Mouse (Mus musculus) liver, postnatal 0 days (tissue): Measurements from ENCODE around the gene 4930435E12Rik. TPM values are rescaled to one million over a fixed set of nuclear protein-coding genes. Genes with fewer than 3 reads are reported as not detected.
A peak's percentile ranks its signal among the peaks of the same experiment; 100 is the strongest.
"Not testable (repeated sequence)": the region's sequence is repeated elsewhere in the genome, so short reads cannot be mapped to it uniquely, and the experiment has no call there.

ENCODE experiments used
- ATAC-seq: fragments of 200-750 bp; cut with Nextera tagmentation; 2 replicates; pipeline ENCODE4 v1.8.0; 2017; ENCODE audit warnings: mild to moderate bottlenecking, moderate library complexity
- DNase-seq: peaks from one replicate; pipeline ENCODE4 v3.0.0-alpha.2; 2016
- H3K27ac ChIP-seq: fragments of 300-500 bp; sonication (generic); 2 replicates; pipeline ENCODE4 v1.5.1; 2014; ENCODE audit warnings: antibody characterized with exemption, moderate library complexity, mild to moderate bottlenecking, low read depth
- H3K27me3 ChIP-seq: fragments of 300-500 bp; sonication (generic); 2 replicates; pipeline ENCODE4 v1.6.1; 2014; ENCODE audit warnings: low read length, control low read depth, mixed read lengths; ENCODE audit not compliant: insufficient read depth
- H3K36me3 ChIP-seq: fragments of 300-500 bp; sonication (generic); replicated peaks from 2 replicates; pipeline ENCODE4 v1.6.1; 2014; ENCODE audit warnings: mild to moderate bottlenecking, control low read depth, low read length, moderate library complexity, mixed read lengths; ENCODE audit not compliant: insufficient read depth
- H3K4me1 ChIP-seq: fragments of 300-500 bp; sonication (generic); 2 replicates; pipeline ENCODE4 v1.6.1; 2014; ENCODE audit warnings: antibody characterized with exemption, mild to moderate bottlenecking, control low read depth; ENCODE audit not compliant: insufficient read depth
- H3K4me2 ChIP-seq: fragments of 300-500 bp; sonication (generic); 2 replicates; pipeline ENCODE4 v1.6.1; 2014; ENCODE audit warnings: low read depth, mild to moderate bottlenecking, low read length, moderate library complexity, mixed read lengths
- H3K4me3 ChIP-seq: fragments of 300-500 bp; sonication (generic); 2 replicates; pipeline ENCODE4 v1.5.1; 2014; ENCODE audit warnings: low read depth, low read length
- H3K9ac ChIP-seq: fragments of 300-500 bp; sonication (generic); replicated peaks from 2 replicates; pipeline ENCODE4 v1.6.1; 2014; ENCODE audit warnings: mild to moderate bottlenecking, moderate library complexity
- H3K9me3 ChIP-seq: fragments of 300-500 bp; sonication (generic); 2 replicates; pipeline ENCODE4 v1.6.1; 2016; ENCODE audit warnings: mild to moderate bottlenecking, control low read depth, low read length, mixed read lengths
- CTCF ChIP-seq: sonication (generic); IDR thresholded peaks from 2 replicates; pipeline ENCODE4 v1.5.1; 2016; ENCODE audit warnings: antibody characterized with exemption, low read depth
- EP300 ChIP-seq: IDR thresholded peaks from 2 replicates; pipeline ENCODE4 v1.6.1; 2016; ENCODE audit warnings: antibody characterized with exemption, low read depth, mild to moderate bottlenecking
- WGBS: fragments of 180-500 bp; shearing (Covaris S2); extraction: QIAGEN DNeasy Blood & Tissue Kit; methylation state at CpG from one replicate; pipeline ENCODE4 v1.1.7; 2014; ENCODE audit not compliant: insufficient replicate concordance; 5-methylcytosine and 5-hydroxymethylcytosine counted together
- polyA plus RNA-seq: library from polyadenylated mRNA; unstranded; fragments of >200 nt; fragmentation: Nextera tagmentation; extraction: Ambion mirVana; gene quantifications from 2 replicates; pipeline ENCODE4 v1.2.1, GENCODE M21; 2015

4930435E12Rik gene
- polyA plus RNA-seq, 1 experiment from 2014 or later = not detected

DNA sequence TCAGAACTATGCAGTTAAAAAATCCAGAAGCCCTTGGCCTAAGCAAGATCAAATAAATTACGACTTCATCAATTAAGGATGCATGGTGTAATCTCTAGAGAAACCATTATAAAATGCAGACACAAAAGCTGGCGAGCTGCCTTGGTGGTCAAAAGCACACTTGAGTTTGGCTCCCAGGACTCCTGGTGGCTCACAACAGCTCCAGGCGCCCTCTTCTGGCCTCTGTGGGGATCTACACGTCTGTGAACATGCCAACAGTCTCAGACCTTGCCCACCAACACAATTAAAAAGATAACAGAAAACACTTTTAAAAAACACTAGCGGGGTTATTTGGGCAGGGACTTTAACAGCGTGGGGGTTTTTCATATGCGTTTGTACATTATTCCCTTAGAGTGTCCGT, 16.0 kb downstream of the 4930435E12Rik start:
- H3K4me3 ChIP-seq = no peak overlapping the region
- H3K27me3 ChIP-seq = no peaks in the 10 kb centered on the region
- no peaks in the 10 kb centered on the region for H3K4me1 ChIP-seq
- H3K9ac ChIP-seq = no peak overlapping the region
- no peak overlapping the region for H3K4me2 ChIP-seq
- H3K9me3 ChIP-seq = peaks cover 6% of the 10 kb centered on the region; the same call in 1 of the 2 replicates
- no peak for TF ChIP-seq EP300
- peak; percentile 81 for TF ChIP-seq CTCF
- 28% methylated on average over 8 of the region's 8 CpGs for WGBS
- no peak overlapping the region for H3K27ac ChIP-seq
- ATAC-seq = no peak
- DNase-seq = peak; percentile 68
- no peaks in the 10 kb centered on the region for H3K36me3 ChIP-seq

DNA sequence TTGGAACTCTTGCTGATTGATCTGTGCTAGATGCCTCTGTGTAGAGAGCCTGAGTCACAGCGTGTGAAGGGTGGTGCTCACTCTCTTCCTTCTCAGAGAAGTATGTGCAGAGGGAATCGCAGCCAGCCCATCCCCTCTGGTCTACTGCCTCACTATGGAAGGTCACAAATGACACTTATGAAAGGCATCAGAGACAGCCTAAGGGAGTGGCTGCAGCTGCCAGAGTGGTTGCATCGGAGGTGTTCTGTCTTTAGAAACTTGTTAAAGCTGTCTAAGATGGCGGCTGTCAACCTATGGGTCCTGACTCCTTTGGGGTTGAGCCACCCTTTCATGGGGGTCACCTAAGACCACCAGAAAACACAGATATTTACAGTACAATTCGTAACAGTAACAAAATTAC, 18.4 kb downstream of the 4930435E12Rik start:
- Histone ChIP-seq H3K36me3 (no peaks in the 10 kb centered on the region), H3K27me3 (no peaks in the 10 kb centered on the region), H3K9me3 (peaks cover 6% of the 10 kb centered on the region; the same call in 1 of the 2 replicates), H3K4me2 (no peak overlapping the region), H3K9ac (no peak overlapping the region), H3K4me3 (no peak overlapping the region), H3K27ac (no peak overlapping the region), H3K4me1 (no peaks in the 10 kb centered on the region)
- no peak for ATAC-seq
- 64% methylated on average over 5 of the region's 5 CpGs for WGBS
- no peak for DNase-seq
- no peak for TF ChIP-seq CTCF
- no peak for TF ChIP-seq EP300

DNA sequence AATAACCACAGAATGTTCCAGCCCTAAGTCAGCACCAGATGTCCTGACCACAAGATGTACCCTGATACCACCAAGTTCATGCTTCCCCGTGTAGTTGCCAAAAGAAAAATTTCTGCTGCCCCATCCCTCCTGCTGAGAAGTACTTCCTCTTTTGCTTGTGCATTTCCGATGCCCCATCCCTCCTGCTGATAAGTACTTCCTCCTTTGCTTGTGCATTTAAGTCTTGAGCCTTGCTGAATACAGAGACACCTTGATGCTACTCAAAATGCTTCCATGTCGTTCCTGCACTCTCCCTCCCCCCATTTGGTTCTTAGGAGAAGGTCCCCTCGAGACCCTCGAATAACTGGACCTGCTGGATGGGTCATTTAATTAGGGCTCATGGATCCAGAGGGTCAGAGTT, 20.8 kb downstream of the 4930435E12Rik start:
- H3K36me3 ChIP-seq, H3K9ac ChIP-seq, H3K4me2 ChIP-seq, DNase-seq, H3K4me3 ChIP-seq, H3K27me3 ChIP-seq, H3K4me1 ChIP-seq, H3K9me3 ChIP-seq, ATAC-seq, H3K27ac ChIP-seq: not testable (repeated sequence)
- WGBS = 61% methylated on average over 5 of the region's 5 CpGs

DNA sequence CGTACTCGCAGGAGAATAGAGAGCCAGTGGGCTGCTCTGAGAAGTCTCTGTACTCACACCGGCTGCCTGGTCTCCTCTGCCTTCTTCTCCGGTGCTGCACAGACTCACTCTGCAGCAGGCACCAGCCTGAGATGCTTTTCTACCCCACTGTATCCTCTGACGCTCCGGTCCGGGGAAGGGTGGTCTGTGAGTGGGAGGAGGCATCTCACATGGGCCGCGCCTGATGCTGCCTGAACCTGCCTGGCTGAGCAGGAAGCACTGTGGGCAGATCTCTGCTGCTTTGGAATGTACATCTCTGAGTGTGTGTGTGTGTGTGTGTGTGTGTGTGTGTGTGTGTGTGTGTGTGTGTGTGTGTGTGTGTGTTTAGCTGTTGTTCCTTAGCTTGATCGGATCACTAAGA, 28.5 kb downstream of the 4930435E12Rik start, which contains the start of gene Upk1b:
TSS of gene Upk1b (minus strand) at position 238 of the 400 bp plus-strand sequence.
- Histone ChIP-seq H3K9me3 (no peaks in the 10 kb centered on the region), H3K27me3 (no peaks in the 10 kb centered on the region), H3K4me1 (no peaks in the 10 kb centered on the region), H3K36me3 (no peaks in the 10 kb centered on the region), H3K4me3 (no peak within 1 kb of the TSS), H3K4me2 (no peak within 1 kb of the TSS), H3K9ac (no peak within 1 kb of the TSS), H3K27ac (no peak within 1 kb of the TSS)
- TF ChIP-seq CTCF (no peak), EP300 (no peak)
- 29% methylated on average over 10 of the region's 10 CpGs for WGBS
- DNase-seq (no peak), ATAC-seq (no peak)

DNA sequence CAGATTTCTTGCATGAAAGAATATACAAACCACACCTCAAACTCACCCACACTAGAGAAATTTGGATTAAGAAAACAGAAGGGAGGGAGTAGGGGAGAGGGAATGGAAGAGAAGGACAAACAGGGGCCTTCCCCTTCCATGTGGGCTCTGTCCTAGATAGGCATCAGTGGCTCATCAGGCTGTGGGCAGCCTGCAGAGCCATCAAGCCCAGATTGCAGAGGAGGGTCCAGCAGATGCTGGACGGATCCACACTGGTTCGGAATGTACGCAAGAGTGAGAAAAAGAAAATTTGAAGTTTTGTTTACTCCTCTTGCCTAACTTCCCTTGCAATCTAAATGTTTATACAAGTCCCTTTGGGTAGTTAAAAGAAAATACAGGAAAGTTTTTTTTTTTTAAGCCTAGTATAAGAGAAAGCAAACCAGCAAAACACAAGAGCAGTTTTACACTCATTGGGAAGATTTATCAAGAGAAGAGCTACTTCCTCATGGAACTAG, 29.5 kb downstream of the 4930435E12Rik start:
- ATAC-seq (no peak), DNase-seq (no peak)
- H3K4me2 ChIP-seq = no peak overlapping the region
- no peaks in the 10 kb centered on the region for H3K36me3 ChIP-seq
- H3K4me3 ChIP-seq = no peak overlapping the region
- no peak overlapping the region for H3K9ac ChIP-seq
- H3K27ac ChIP-seq = no peak overlapping the region
- WGBS = 53% methylated on average over 3 of the region's 3 CpGs
- no peaks in the 10 kb centered on the region for H3K4me1 ChIP-seq
- H3K9me3 ChIP-seq = no peaks in the 10 kb centered on the region
- no peaks in the 10 kb centered on the region for H3K27me3 ChIP-seq
- TF ChIP-seq EP300 (no peak), CTCF (no peak)

DNA sequence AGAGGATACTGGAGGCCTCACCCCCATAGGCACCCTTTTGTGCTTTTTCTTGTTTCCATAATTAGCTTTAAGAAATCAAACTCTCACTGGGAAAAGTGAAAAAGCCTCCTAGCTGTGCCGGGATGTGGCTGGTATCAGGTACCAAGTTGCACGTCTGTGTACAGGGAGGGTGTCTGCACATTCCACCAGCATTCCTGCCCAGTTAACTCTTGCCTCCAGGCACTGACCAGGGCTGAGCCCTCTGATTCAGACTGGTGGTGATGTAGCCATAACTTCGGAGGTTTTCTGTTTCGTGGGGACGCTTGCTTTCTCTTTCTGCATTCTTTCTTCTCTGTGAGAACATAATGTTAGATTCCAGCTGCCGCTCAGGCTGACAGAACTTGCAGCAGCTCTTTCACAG, 35.4 kb downstream of the 4930435E12Rik start:
- Histone ChIP-seq H3K4me3 (no peak overlapping the region), H3K36me3 (no peaks in the 10 kb centered on the region), H3K4me2 (no peak overlapping the region), H3K27ac (no peak overlapping the region), H3K9ac (no peak overlapping the region), H3K9me3 (no peaks in the 10 kb centered on the region), H3K4me1 (no peaks in the 10 kb centered on the region), H3K27me3 (no peaks in the 10 kb centered on the region)
- TF ChIP-seq CTCF = no peak
- TF ChIP-seq EP300 = no peak
- ATAC-seq (no peak), DNase-seq (no peak)
- WGBS = 60% methylated on average over 6 of the region's 6 CpGs

DNA sequence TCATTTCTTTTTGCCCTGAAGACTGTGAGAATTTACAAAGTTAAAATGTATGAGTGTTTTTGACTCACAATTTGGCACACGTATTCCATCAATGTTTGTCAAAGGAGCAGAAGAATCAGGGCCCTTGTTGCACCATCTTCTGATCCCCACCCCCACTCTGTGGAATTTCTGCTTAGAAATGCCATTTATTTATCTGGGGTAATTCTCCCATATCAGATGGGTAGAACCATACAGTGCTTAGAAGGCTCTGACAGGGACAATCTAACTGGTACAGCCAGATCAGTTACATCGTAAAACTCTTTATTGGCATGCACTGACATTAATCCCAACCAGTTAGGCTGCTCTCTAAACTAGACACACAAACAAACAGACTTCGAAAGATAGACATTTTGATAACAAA, 38.6 kb downstream of the 4930435E12Rik start:
- no peak overlapping the region for H3K4me2 ChIP-seq
- 82% methylated on average over 3 of the region's 3 CpGs for WGBS
- no peak overlapping the region for H3K4me3 ChIP-seq
- no peaks in the 10 kb centered on the region for H3K27me3 ChIP-seq
- no peak for TF ChIP-seq CTCF
- TF ChIP-seq EP300 = no peak
- DNase-seq (no peak), ATAC-seq (no peak)
- no peaks in the 10 kb centered on the region for H3K36me3 ChIP-seq
- H3K27ac ChIP-seq = no peak overlapping the region
- no peak overlapping the region for H3K9ac ChIP-seq
- no peaks in the 10 kb centered on the region for H3K9me3 ChIP-seq
- H3K4me1 ChIP-seq = no peaks in the 10 kb centered on the region
